Mouse (Mus musculus) C2C12 (cell line): ENCODE measurements around the gene Mgrn1.

Experiments
- CTCF ChIP-seq: IDR thresholded peaks from one replicate; pipeline ENCODE4 v1.5.1; 2011; ENCODE audit not compliant: control insufficient read depth, insufficient read depth, insufficient read length
- MAX ChIP-seq: IDR thresholded peaks from one replicate; pipeline ENCODE4 v1.6.1; 2011; ENCODE audit warnings: mild to moderate bottlenecking, control low read depth
- MYOG ChIP-seq: IDR thresholded peaks from one replicate; pipeline ENCODE4 v1.6.1; 2011; ENCODE audit not compliant: control insufficient read depth, insufficient read length; ENCODE audit errors: extremely low read depth

GRCm38 (mm10) chr16:4932429-4932828, 46.4 kb downstream of the Mgrn1 start:
- TF ChIP-seq CTCF (no peak), MYOG (no peak), MAX (no peak)
